Mouse (Mus musculus): ENCODE data around the gene Rnf103.

Gene Rnf103

GRCm38 (mm10) chr6:71492756-71493674 is 679 bp upstream of the Rnf103 start:
- DNase-seq, result no peak

- peak; percentile 14 for DNase-seq
Observed at GRCm38 (mm10) chr6:71494341-71495020, 787 bp downstream of the Rnf103 start.

- no peak for DNase-seq
Observed at GRCm38 (mm10) chr6:71500575-71500974, 6.9 kb downstream of the Rnf103 start.

GRCm38 (mm10) chr6:71503001-71503400 is 9.3 kb downstream of the Rnf103 start:
- DNase-seq, result peak; percentile 16

- no peak for DNase-seq
Observed at GRCm38 (mm10) chr6:71503670-71504069, 10.0 kb downstream of the Rnf103 start.

GRCm38 (mm10) chr6:71504091-71504490 is 10.4 kb downstream of the Rnf103 start:
- no peak for DNase-seq

GRCm38 (mm10) chr6:71505671-71506070 is 12.0 kb downstream of the Rnf103 start:
- DNase-seq, result no peak

GRCm38 (mm10) chr6:71519476-71519875 is 25.8 kb downstream of the Rnf103 start:
- no peak for DNase-seq

GRCm38 (mm10) chr6:71525556-71525955 is 31.9 kb downstream of the Rnf103 start:
- peak; percentile 74 for DNase-seq

- no peak for DNase-seq
Observed at GRCm38 (mm10) chr6:71527056-71527455, 33.4 kb downstream of the Rnf103 start.

GRCm38 (mm10) chr6:71527826-71528225 is 34.1 kb downstream of the Rnf103 start:
- DNase-seq, result no peak

GRCm38 (mm10) chr6:71530176-71530575 is 36.5 kb downstream of the Rnf103 start:
- DNase-seq, result no peak

GRCm38 (mm10) chr6:71537286-71537685 is 43.6 kb downstream of the Rnf103 start:
- DNase-seq, result peak; percentile 33

- peak; percentile 95 for DNase-seq
Observed at GRCm38 (mm10) chr6:71543686-71544499, 50.2 kb downstream of the Rnf103 start, which contains the start of gene Chmp3. TSS of gene Chmp3 (plus strand) at chr6:71543797.

- peak; percentile 15 for DNase-seq
Observed at GRCm38 (mm10) chr6:71555507-71555951, 61.8 kb downstream of the Rnf103 start.

- no peak for DNase-seq
Observed at GRCm38 (mm10) chr6:71556826-71557225, 63.1 kb downstream of the Rnf103 start.
